Mouse (Mus musculus): Measurements from ENCODE around the gene Faf2. TPM values are rescaled to one million over a fixed set of nuclear protein-coding genes. Genes with fewer than 3 reads are reported as not detected.
A peak's percentile ranks its signal among the peaks of the same experiment; 100 is the strongest.

Faf2 gene
- 83.5 and 89.2 TPM in 2 replicates for polyA plus RNA-seq (2014; fragmentation: Nextera tagmentation; extraction: Ambion mirVana)

DNA sequence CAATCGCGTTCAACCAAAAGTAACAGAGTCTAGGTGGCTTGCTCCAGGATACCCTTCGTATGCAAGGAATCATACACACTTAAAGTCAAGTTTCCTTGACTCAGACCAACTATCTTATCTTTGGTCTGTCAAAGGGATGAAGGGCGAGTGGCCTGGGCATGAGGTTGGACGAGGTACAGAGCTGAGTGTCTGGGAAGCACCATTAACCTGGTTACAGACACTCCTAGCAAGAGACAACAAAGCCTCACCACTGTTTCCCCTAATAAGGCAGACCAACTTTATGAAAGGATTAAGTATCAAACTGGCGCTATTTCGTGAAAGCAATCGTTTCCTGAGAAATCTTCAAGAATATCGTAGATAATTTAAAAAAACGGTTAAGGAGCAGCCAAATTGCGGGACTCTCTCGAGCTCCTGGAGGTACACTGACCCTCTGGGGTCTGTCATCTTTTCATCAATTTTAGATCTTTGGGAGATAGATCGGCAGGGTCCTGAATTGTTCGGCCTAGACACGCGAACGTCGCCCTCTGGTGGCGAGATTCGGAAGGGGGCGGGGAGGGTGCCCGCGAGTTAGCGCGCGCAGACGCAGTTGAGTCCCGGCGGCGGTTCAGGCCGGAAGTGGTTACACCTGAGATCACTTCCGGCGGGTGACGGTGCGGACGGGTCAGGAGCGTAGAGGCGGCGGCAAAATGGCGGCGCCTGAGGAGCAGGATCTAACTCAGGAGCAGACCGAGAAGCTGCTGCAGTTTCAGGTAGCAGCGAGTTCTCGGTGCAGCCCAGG is at the start of gene Faf2:
Gene Faf2, plus strand, starts transcription at position 630 of the 778 bp plus-strand sequence.
- Histone ChIP-seq H3K27ac (ENCODE audit: low read depth, low read length) (peak within 1 kb of the TSS; percentile 34; the same call in 1 of the 2 replicates), H3K4me2 (ENCODE audit: low read depth, low read length, severe bottlenecking) (peak within 1 kb of the TSS; percentile 76), H3K27me3 (ENCODE audit: control insufficient read depth, insufficient read depth, low read length) (no peaks in the 10 kb centered on the region), H3K9ac (ENCODE audit: low read length) (peak within 1 kb of the TSS; percentile 98), H3K36me3 (ENCODE audit: control insufficient read depth, insufficient read depth, low read length) (no peaks in the 10 kb centered on the region), H3K4me1 (replicated peaks; ENCODE audit: control insufficient read depth, insufficient read depth, low read length) (0 out of 2 replicates have a peak, but pooled peaks cover 3% of the 10 kb centered on the region), H3K9me3 (ENCODE audit: control insufficient read depth, low read length) (no peaks in the 10 kb centered on the region), H3K4me3 (ENCODE audit: low read depth, low read length) (peak within 1 kb of the TSS; percentile 94)
- 10% methylated on average over 44 of the region's 44 CpGs for WGBS
- ATAC-seq (replicated peaks; ENCODE audit: low FRiP score) (peak; percentile 97), DNase-seq (ENCODE audit: low spot score) (peak; percentile 100)

- H3K9ac ChIP-seq (ENCODE audit: low read length), result no peak overlapping the region
- H3K27ac ChIP-seq (ENCODE audit: low read depth, low read length), result no peak overlapping the region
- WGBS, result 84% methylated on average over 4 of the region's 4 CpGs
- H3K4me3 ChIP-seq (ENCODE audit: low read depth, low read length), result no peak overlapping the region
- DNase-seq (ENCODE audit: low spot score) (no peak), ATAC-seq (replicated peaks; ENCODE audit: low FRiP score) (no peak)
- no peaks in the 10 kb centered on the region for H3K9me3 ChIP-seq (ENCODE audit: control insufficient read depth, low read length)
- H3K4me1 ChIP-seq (replicated peaks; ENCODE audit: control insufficient read depth, insufficient read depth, low read length), result peaks cover 8% of the 10 kb centered on the region; the same call in 1 of the 2 replicates
- no peaks in the 10 kb centered on the region for H3K27me3 ChIP-seq (ENCODE audit: control insufficient read depth, insufficient read depth, low read length)
- H3K36me3 ChIP-seq (ENCODE audit: control insufficient read depth, insufficient read depth, low read length), result no peaks in the 10 kb centered on the region
- H3K4me2 ChIP-seq (ENCODE audit: low read depth, low read length, severe bottlenecking), result no peak overlapping the region
Observed at GRCm38 (mm10) chr13:54572621-54573020, 49.0 kb upstream of the Faf2 start.

DNA sequence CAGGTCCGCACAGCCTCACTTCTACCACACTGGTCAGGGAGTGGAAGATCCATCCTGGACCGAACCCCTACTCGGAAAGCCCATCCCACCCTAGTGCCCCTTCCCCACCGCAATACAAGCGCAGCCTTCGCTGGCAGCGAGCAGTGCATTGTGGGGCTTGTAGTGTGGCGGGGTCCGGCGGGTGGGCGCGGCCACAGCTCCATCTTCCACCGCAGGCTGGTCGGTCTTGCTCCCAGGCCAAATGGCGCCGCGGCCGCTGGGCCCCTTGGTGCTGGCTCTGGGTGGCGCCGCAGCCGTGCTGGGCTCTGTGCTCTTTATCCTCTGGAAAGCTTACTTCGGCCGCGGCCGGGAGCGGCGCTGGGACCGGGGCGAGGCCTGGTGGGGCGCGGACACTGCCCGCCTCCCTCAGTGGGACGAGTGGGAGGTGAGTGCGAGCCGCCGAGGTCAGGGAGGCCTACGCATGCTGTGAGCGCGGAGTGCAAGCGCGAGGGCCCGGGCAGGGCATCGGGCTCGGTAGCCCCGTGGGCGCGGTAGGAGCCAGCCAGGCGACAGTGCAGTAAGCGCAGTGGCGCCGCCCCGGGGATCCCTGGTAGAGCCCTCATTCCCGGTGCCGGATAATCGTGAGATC is 46.6 kb upstream of the Faf2 start, which contains the start of gene Arl10:
Gene Arl10, plus strand, starts transcription at position 162 of the 628 bp plus-strand sequence.
- no peaks in the 10 kb centered on the region for H3K36me3 ChIP-seq (ENCODE audit: control insufficient read depth, insufficient read depth, low read length)
- DNase-seq (ENCODE audit: low spot score) (peak; percentile 91), ATAC-seq (replicated peaks; ENCODE audit: low FRiP score) (peak; percentile 95)
- H3K9me3 ChIP-seq (ENCODE audit: control insufficient read depth, low read length), result no peaks in the 10 kb centered on the region
- H3K27ac ChIP-seq (ENCODE audit: low read depth, low read length), result peak within 1 kb of the TSS; percentile 71
- H3K9ac ChIP-seq (ENCODE audit: low read length), result peak within 1 kb of the TSS; percentile 93
- under 1% methylated on average over 55 of the region's 55 CpGs for WGBS
- peak within 1 kb of the TSS; percentile 95 for H3K4me3 ChIP-seq (ENCODE audit: low read depth, low read length)
- H3K27me3 ChIP-seq (ENCODE audit: control insufficient read depth, insufficient read depth, low read length), result no peaks in the 10 kb centered on the region
- peak within 1 kb of the TSS; percentile 92 for H3K4me2 ChIP-seq (ENCODE audit: low read depth, low read length, severe bottlenecking)
- H3K4me1 ChIP-seq (replicated peaks; ENCODE audit: control insufficient read depth, insufficient read depth, low read length), result peaks cover 8% of the 10 kb centered on the region; the same call in 1 of the 2 replicates

DNA sequence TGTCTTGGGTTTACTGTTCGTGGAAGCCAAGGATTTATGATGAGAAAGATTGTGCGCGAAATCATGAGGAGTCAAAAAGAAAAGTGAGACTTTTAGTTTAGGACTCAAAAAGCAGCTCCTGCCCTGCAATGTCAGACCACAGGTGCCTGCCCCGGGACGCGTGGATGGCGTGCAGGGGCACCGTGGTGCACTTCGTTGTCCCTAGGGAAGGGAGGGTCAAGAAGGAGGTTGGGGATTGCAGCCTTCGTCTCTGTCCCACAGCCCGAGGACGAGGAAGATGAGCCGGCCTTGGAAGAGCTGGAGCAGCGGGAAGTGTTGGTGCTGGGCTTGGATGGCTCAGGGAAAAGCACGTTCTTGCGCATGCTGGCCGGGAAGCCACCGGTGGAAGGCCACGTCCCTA is 46.1 kb upstream of the Faf2 start:
- Histone ChIP-seq H3K36me3 (ENCODE audit: control insufficient read depth, insufficient read depth, low read length) (no peaks in the 10 kb centered on the region), H3K4me2 (ENCODE audit: low read depth, low read length, severe bottlenecking) (peak overlapping the region; percentile 92), H3K9ac (ENCODE audit: low read length) (peak overlapping the region; percentile 93), H3K27ac (ENCODE audit: low read depth, low read length) (peak overlapping the region; percentile 71; the same call in 1 of the 2 replicates), H3K27me3 (ENCODE audit: control insufficient read depth, insufficient read depth, low read length) (no peaks in the 10 kb centered on the region), H3K9me3 (ENCODE audit: control insufficient read depth, low read length) (no peaks in the 10 kb centered on the region), H3K4me3 (ENCODE audit: low read depth, low read length) (peak overlapping the region; percentile 95), H3K4me1 (replicated peaks; ENCODE audit: control insufficient read depth, insufficient read depth, low read length) (peaks cover 8% of the 10 kb centered on the region; the same call in 1 of the 2 replicates)
- 0 out of 2 replicates have a peak, but pooled peaks have one; percentile 45 for ATAC-seq (replicated peaks; ENCODE audit: low FRiP score)
- WGBS, result 2% methylated on average over 19 of the region's 19 CpGs
- DNase-seq (ENCODE audit: low spot score), result no peak

GRCm38 (mm10) chr13:54577652-54578507 is 43.7 kb upstream of the Faf2 start:
- H3K4me1 ChIP-seq (replicated peaks; ENCODE audit: control insufficient read depth, insufficient read depth, low read length), result peaks cover 4% of the 10 kb centered on the region; the same call in 1 of the 2 replicates
- ATAC-seq (replicated peaks; ENCODE audit: low FRiP score) (no peak), DNase-seq (ENCODE audit: low spot score) (no peak)
- no peaks in the 10 kb centered on the region for H3K27me3 ChIP-seq (ENCODE audit: control insufficient read depth, insufficient read depth, low read length)
- H3K27ac ChIP-seq (ENCODE audit: low read depth, low read length), result no peak overlapping the region
- H3K4me3 ChIP-seq (ENCODE audit: low read depth, low read length), result no peak overlapping the region
- no peak overlapping the region for H3K9ac ChIP-seq (ENCODE audit: low read length)
- WGBS, result 89% methylated on average over 21 of the region's 21 CpGs
- H3K36me3 ChIP-seq (ENCODE audit: control insufficient read depth, insufficient read depth, low read length), result no peaks in the 10 kb centered on the region; the same call in 1 of the 2 replicates
- H3K4me2 ChIP-seq (ENCODE audit: low read depth, low read length, severe bottlenecking), result no peak overlapping the region
- H3K9me3 ChIP-seq (ENCODE audit: control insufficient read depth, low read length), result no peaks in the 10 kb centered on the region

- DNase-seq (ENCODE audit: low spot score) (no peak), ATAC-seq (replicated peaks; ENCODE audit: low FRiP score) (no peak)
- H3K4me2 ChIP-seq (ENCODE audit: low read depth, low read length, severe bottlenecking), result no peak overlapping the region
- no peaks in the 10 kb centered on the region; the same call in 1 of the 2 replicates for H3K36me3 ChIP-seq (ENCODE audit: control insufficient read depth, insufficient read depth, low read length)
- no peak overlapping the region for H3K27ac ChIP-seq (ENCODE audit: low read depth, low read length)
- no peak overlapping the region for H3K9ac ChIP-seq (ENCODE audit: low read length)
- WGBS, result 84% methylated on average over 2 of the region's 2 CpGs
- H3K4me3 ChIP-seq (ENCODE audit: low read depth, low read length), result no peak overlapping the region
- no peaks in the 10 kb centered on the region for H3K9me3 ChIP-seq (ENCODE audit: control insufficient read depth, low read length)
- no peaks in the 10 kb centered on the region for H3K27me3 ChIP-seq (ENCODE audit: control insufficient read depth, insufficient read depth, low read length)
- no peaks in the 10 kb centered on the region for H3K4me1 ChIP-seq (replicated peaks; ENCODE audit: control insufficient read depth, insufficient read depth, low read length)
Observed at GRCm38 (mm10) chr13:54581385-54581784, 40.2 kb upstream of the Faf2 start.

GRCm38 (mm10) chr13:54582126-54582525 is 39.5 kb upstream of the Faf2 start:
- no peaks in the 10 kb centered on the region; the same call in 1 of the 2 replicates for H3K36me3 ChIP-seq (ENCODE audit: control insufficient read depth, insufficient read depth, low read length)
- no peaks in the 10 kb centered on the region for H3K27me3 ChIP-seq (ENCODE audit: control insufficient read depth, insufficient read depth, low read length)
- 77% methylated on average over 10 of the region's 10 CpGs for WGBS
- H3K4me2 ChIP-seq (ENCODE audit: low read depth, low read length, severe bottlenecking), result no peak overlapping the region
- H3K4me3 ChIP-seq (ENCODE audit: low read depth, low read length), result no peak overlapping the region
- no peaks in the 10 kb centered on the region for H3K9me3 ChIP-seq (ENCODE audit: control insufficient read depth, low read length)
- H3K27ac ChIP-seq (ENCODE audit: low read depth, low read length), result no peak overlapping the region
- ATAC-seq (replicated peaks; ENCODE audit: low FRiP score), result no peak
- no peaks in the 10 kb centered on the region for H3K4me1 ChIP-seq (replicated peaks; ENCODE audit: control insufficient read depth, insufficient read depth, low read length)
- H3K9ac ChIP-seq (ENCODE audit: low read length), result no peak overlapping the region
- DNase-seq (ENCODE audit: low spot score), result no peak

DNA sequence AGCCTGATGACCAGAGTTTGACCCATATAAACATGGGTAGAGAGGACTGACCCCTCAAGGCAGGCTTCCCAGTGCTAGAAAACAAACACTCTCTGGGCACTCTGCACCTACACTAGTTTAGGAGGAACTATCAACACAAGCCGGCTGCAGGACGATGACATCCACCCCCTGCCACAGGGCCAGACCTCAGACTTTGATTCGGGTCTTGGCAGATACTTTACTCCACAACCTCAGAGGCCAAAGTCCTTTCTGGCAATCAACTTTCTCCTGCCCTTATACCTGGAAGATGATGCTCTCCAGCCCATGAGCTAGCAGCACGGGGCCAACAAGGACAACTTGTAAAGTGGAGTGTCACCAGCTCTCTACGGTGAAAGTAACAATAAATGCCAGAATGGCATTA is 38.7 kb upstream of the Faf2 start:
- Histone ChIP-seq H3K36me3 (ENCODE audit: control insufficient read depth, insufficient read depth, low read length) (no peaks in the 10 kb centered on the region; the same call in 1 of the 2 replicates), H3K27me3 (ENCODE audit: control insufficient read depth, insufficient read depth, low read length) (no peaks in the 10 kb centered on the region), H3K4me2 (ENCODE audit: low read depth, low read length, severe bottlenecking) (no peak overlapping the region), H3K9ac (ENCODE audit: low read length) (no peak overlapping the region), H3K9me3 (ENCODE audit: control insufficient read depth, low read length) (no peaks in the 10 kb centered on the region), H3K4me1 (replicated peaks; ENCODE audit: control insufficient read depth, insufficient read depth, low read length) (no peaks in the 10 kb centered on the region), H3K4me3 (ENCODE audit: low read depth, low read length) (no peak overlapping the region), H3K27ac (ENCODE audit: low read depth, low read length) (no peak overlapping the region)
- DNase-seq (ENCODE audit: low spot score) (no peak), ATAC-seq (replicated peaks; ENCODE audit: low FRiP score) (no peak)
- 90% methylated on average over 5 of the region's 5 CpGs for WGBS
